Mouse (Mus musculus) spleen, adult 2 months (tissue): ENCODE measurements around the gene Rph3a. TPM values are rescaled to one million over a fixed set of nuclear protein-coding genes. Genes with fewer than 3 reads are reported as not detected.

Source experiments
- DNase-seq, 2 experiments: peaks; one replicate each; pipeline versions ENCODE4 v3.0.0 to v3.0.0-alpha.2; 2012 to 2021; ENCODE audit warnings: low spot score in 2 of 2, low read depth in 1 of 2
- H3K27ac ChIP-seq: fragments of 200-500 bp; 2 replicates; pipeline ENCODE4 v1.5.1; 2012; ENCODE audit warnings: low read length, inconsistent platforms; ENCODE audit not compliant: insufficient read depth
- H3K27me3 ChIP-seq: fragments of 200-500 bp; 2 replicates; pipeline ENCODE4 v1.6.1; 2012; ENCODE audit warnings: mild to moderate bottlenecking, moderate library complexity, low read length, inconsistent platforms; ENCODE audit not compliant: control insufficient read depth, insufficient read depth
- H3K36me3 ChIP-seq: fragments of 200-500 bp; 2 replicates; pipeline ENCODE4 v1.6.1; 2012; ENCODE audit warnings: mild to moderate bottlenecking, low read length, inconsistent platforms; ENCODE audit not compliant: control insufficient read depth, insufficient read depth
- H3K4me1 ChIP-seq: fragments of 200-500 bp; 2 replicates; pipeline ENCODE4 v1.6.1; 2011; ENCODE audit warnings: inconsistent platforms; ENCODE audit not compliant: control insufficient read depth, insufficient read depth, insufficient read length
- H3K4me3 ChIP-seq: fragments of 200-500 bp; 2 replicates; pipeline ENCODE4 v1.5.1; 2011; ENCODE audit warnings: mild to moderate bottlenecking, inconsistent platforms; ENCODE audit not compliant: insufficient read depth, insufficient read length; ENCODE audit errors: extremely low read depth
- CTCF ChIP-seq: fragments of 200-500 bp; IDR thresholded peaks from 2 replicates; pipeline ENCODE4 v1.5.1; 2011; ENCODE audit warnings: mild to moderate bottlenecking, inconsistent platforms; ENCODE audit not compliant: insufficient read depth, insufficient read length, insufficient replicate concordance; ENCODE audit errors: extremely low read depth
- POLR2A ChIP-seq: fragments of 200-500 bp; IDR thresholded peaks from 2 replicates; pipeline ENCODE4 v1.6.1; 2011; ENCODE audit warnings: low read depth, low read length, inconsistent platforms
- WGBS: fragments of 180-500 bp; shearing (Covaris S2); methylation state at CpG from one replicate; pipeline ENCODE4 v1.1.7; 2018; 5-methylcytosine and 5-hydroxymethylcytosine counted together
- polyA plus RNA-seq: library from polyadenylated mRNA; depleted of rRNA; stranded (reverse); fragments of >200 nt; gene quantifications from 2 replicates; pipeline ENCODE4 v1.2.3, GENCODE M21; 2012

Gene Rph3a
- polyA plus RNA-seq, 1 experiment, result 0.02 TPM

- WGBS, result 61% methylated on average over 4 of the region's 4 CpGs
- no peak overlapping the region for H3K4me3 ChIP-seq
- H3K27ac ChIP-seq, result no peak overlapping the region
- DNase-seq, result no peak
- H3K4me1 ChIP-seq, result no peaks in the 10 kb centered on the region
- H3K27me3 ChIP-seq, result no peaks in the 10 kb centered on the region; the same call in 1 of the 2 replicates
- no peaks in the 10 kb centered on the region for H3K36me3 ChIP-seq
- TF ChIP-seq POLR2A (no peak), CTCF (no peak)
Measured at GRCm38 (mm10) chr5:120968134-120968532, 41.8 kb downstream of the Rph3a start.

- TF ChIP-seq CTCF, result no peak
- TF ChIP-seq POLR2A, result no peak
- DNase-seq, result no peak
- H3K27me3 ChIP-seq, result no peaks in the 10 kb centered on the region; the same call in 1 of the 2 replicates
- no peaks in the 10 kb centered on the region for H3K36me3 ChIP-seq
- H3K27ac ChIP-seq, result no peak overlapping the region
- H3K4me1 ChIP-seq, result no peaks in the 10 kb centered on the region
- 78% methylated on average over 13 of the region's 13 CpGs for WGBS
- no peak overlapping the region for H3K4me3 ChIP-seq
Measured at GRCm38 (mm10) chr5:120967355-120968133, 42.3 kb downstream of the Rph3a start.

- no peaks in the 10 kb centered on the region for H3K36me3 ChIP-seq
- no peaks in the 10 kb centered on the region; the same call in 1 of the 2 replicates for H3K27me3 ChIP-seq
- no peak overlapping the region for H3K4me3 ChIP-seq
- WGBS, result 79% methylated on average over 8 of the region's 8 CpGs
- DNase-seq, result no peak
- H3K4me1 ChIP-seq, result no peaks in the 10 kb centered on the region
- TF ChIP-seq CTCF (no peak), POLR2A (no peak)
- no peak overlapping the region for H3K27ac ChIP-seq
Measured at GRCm38 (mm10) chr5:120966894-120967293, 43.0 kb downstream of the Rph3a start.

GRCm38 (mm10) chr5:120966156-120966555, 43.7 kb downstream of the Rph3a start:
- DNase-seq, result no peak
- 77% methylated on average over 4 of the region's 4 CpGs for WGBS
- Histone ChIP-seq H3K4me3 (no peak overlapping the region), H3K27ac (no peak overlapping the region), H3K36me3 (no peaks in the 10 kb centered on the region), H3K4me1 (no peaks in the 10 kb centered on the region), H3K27me3 (no peaks in the 10 kb centered on the region; the same call in 1 of the 2 replicates)
- TF ChIP-seq POLR2A (no peak), CTCF (no peak)

- H3K4me1 ChIP-seq, result no peaks in the 10 kb centered on the region
- 58% methylated on average over 4 of the region's 4 CpGs for WGBS
- no peaks in the 10 kb centered on the region for H3K27me3 ChIP-seq
- H3K36me3 ChIP-seq, result no peaks in the 10 kb centered on the region
- no peak for TF ChIP-seq POLR2A
- TF ChIP-seq CTCF, result no peak
- H3K4me3 ChIP-seq, result no peak overlapping the region
- no peak for DNase-seq
- no peak overlapping the region for H3K27ac ChIP-seq
Measured at GRCm38 (mm10) chr5:120961004-120961403, 48.9 kb downstream of the Rph3a start.

- peak; percentile 2 to 6 for DNase-seq
- 16% methylated on average over 5 of the region's 5 CpGs for WGBS
- Histone ChIP-seq H3K27me3 (no peaks in the 10 kb centered on the region), H3K4me3 (no peak overlapping the region), H3K36me3 (no peaks in the 10 kb centered on the region), H3K4me1 (no peaks in the 10 kb centered on the region), H3K27ac (no peak overlapping the region)
- no peak for TF ChIP-seq POLR2A
- TF ChIP-seq CTCF, result peak; percentile 55; the same call in 1 of the 2 replicates
Measured at GRCm38 (mm10) chr5:120953974-120954373, 55.9 kb downstream of the Rph3a start.

- DNase-seq, result no peak
- Histone ChIP-seq H3K27ac (no peak overlapping the region), H3K4me3 (no peak overlapping the region), H3K36me3 (no peaks in the 10 kb centered on the region), H3K27me3 (no peaks in the 10 kb centered on the region), H3K4me1 (no peaks in the 10 kb centered on the region)
- no peak for TF ChIP-seq POLR2A
- no peak for TF ChIP-seq CTCF
- 67% methylated on average over 10 of the region's 10 CpGs for WGBS
Measured at GRCm38 (mm10) chr5:120952242-120952770, 57.6 kb downstream of the Rph3a start.
